8 mouse cellular contexts compared by ENCODE assay signal in genomic region chr14:122182220-122182619, GRCm38 (mm10). TPM values are rescaled to one million over a fixed set of nuclear protein-coding genes. Genes with fewer than 3 reads are reported as not detected.
DNase-seq lines count a peak whose midpoint lies in the region; ATAC-seq and TF ChIP-seq lines count a peak whose summit lies in the region.

No protein-coding gene starts in this region.

- H3K9ac ChIP-seq in heart, embryonic 13.5 days = peak overlapping the region; percentile 87
- H3K9ac ChIP-seq in hindbrain, embryonic 12.5 days = no peak overlapping the region

- peak overlapping the region; percentile 88 for H3K4me3 ChIP-seq in heart, embryonic 13.5 days
- peak overlapping the region; percentile 81 for H3K4me3 ChIP-seq in G1E (ENCODE audit: low read depth, low read length)
- H3K4me3 ChIP-seq in hindbrain, embryonic 12.5 days = 0 out of 2 replicates have a peak overlapping the region, but pooled peaks have one; percentile 68

- no peak for ATAC-seq in heart, embryonic 13.5 days (ENCODE audit: extremely low read depth, insufficient number of reproducible peaks, low FRiP score, low TSS enrichment)
- ATAC-seq in G1E (ENCODE audit: extremely low read depth, insufficient number of reproducible peaks, low FRiP score, poor library complexity, severe bottlenecking) = no peak
- ATAC-seq in hindbrain, embryonic 12.5 days (ENCODE audit: low FRiP score) = no peak
- peak; percentile 3; the same call in 1 of the 2 replicates for ATAC-seq in megakaryocyte progenitor cell, adult 5-6 weeks (replicated peaks; ENCODE audit: poor library complexity)

- TF ChIP-seq CTCF in G1E (IDR thresholded peaks at IDR 0.05; ENCODE audit: low read depth, low read length) = no peak

- 65% methylated on average over 6 of the region's 6 CpGs for WGBS in heart, embryonic 13.5 days
- 80% methylated on average over 6 of the region's 6 CpGs for WGBS in hindbrain, embryonic 12.5 days

- H3K27me3 ChIP-seq in heart, embryonic 13.5 days (replicated peaks) = no peaks in the 10 kb centered on the region
- H3K27me3 ChIP-seq in G1E (ENCODE audit: insufficient read depth, low read length) = peaks cover 4% of the 10 kb centered on the region; the same call in 1 of the 2 replicates
- no peaks in the 10 kb centered on the region for H3K27me3 ChIP-seq in hindbrain, embryonic 12.5 days

- peak overlapping the region; percentile 80 for H3K4me2 ChIP-seq in heart, embryonic 13.5 days
- 0 out of 2 replicates have a peak overlapping the region, but pooled peaks have one; percentile 66 for H3K4me2 ChIP-seq in hindbrain, embryonic 12.5 days (replicated peaks)

- H3K27ac ChIP-seq in heart, embryonic 13.5 days (replicated peaks) = no peak overlapping the region
- no peak overlapping the region for H3K27ac ChIP-seq in hindbrain, embryonic 12.5 days

- H3K36me3 ChIP-seq in heart, embryonic 13.5 days = no peaks in the 10 kb centered on the region
- H3K36me3 ChIP-seq in G1E (replicated peaks) = peaks cover 21% of the 10 kb centered on the region
- H3K36me3 ChIP-seq in hindbrain, embryonic 12.5 days = no peaks in the 10 kb centered on the region

- H3K9me3 ChIP-seq in heart, embryonic 13.5 days = no peaks in the 10 kb centered on the region
- peaks cover 12% of the 10 kb centered on the region for H3K9me3 ChIP-seq in G1E (replicated peaks)
- no peaks in the 10 kb centered on the region for H3K9me3 ChIP-seq in hindbrain, embryonic 12.5 days (replicated peaks)

- H3K4me1 ChIP-seq in heart, embryonic 13.5 days = peaks cover 32% of the 10 kb centered on the region
- peaks cover 50% of the 10 kb centered on the region for H3K4me1 ChIP-seq in G1E (ENCODE audit: insufficient read depth, low read depth, low read length)
- peaks cover 7% of the 10 kb centered on the region; the same call in 1 of the 2 replicates for H3K4me1 ChIP-seq in hindbrain, embryonic 12.5 days

- DNase-seq in heart, adult 18-20 months = no peak
- no peak for DNase-seq in G1E (ENCODE audit: low spot score)
- DNase-seq in cerebellum, postnatal 25 days = no peak
- no peak for DNase-seq in cerebellum, adult 8-10 months
- DNase-seq in spleen, adult 12 weeks (ENCODE audit: low spot score) = no peak

RNA-seq across cellular contexts. Expression of gene Clybl, which starts 0.7 kb away (rescaled TPM):
- polyA plus RNA-seq in heart, embryonic 13.5 days (2015; fragmentation: Nextera tagmentation; extraction: Ambion mirVana) = 68.2 and 75.2 TPM in 2 replicates
- total RNA-seq in heart, adult 18-20 months (2021) = 100 to 1,000 TPM; 131 to 137 TPM
- total RNA-seq in G1E (2014; fragmentation: Nextera tagmentation) = 263 and 301 TPM in 2 replicates
- 45.1 and 48.2 TPM in 2 replicates for total RNA-seq in G1E (2017)
- 38.7 and 44.6 TPM in 2 replicates for polyA plus RNA-seq in G1E (2012)
- 16.5 and 20.3 TPM in 2 replicates for polyA plus RNA-seq in hindbrain, embryonic 12.5 days (2016; fragmentation: Nextera tagmentation; extraction: Ambion mirVana)
- total RNA-seq in megakaryocyte progenitor cell, adult 5-6 weeks (2015) = 30.4 and 31.5 TPM in 2 replicates
- 6.8 and 8.5 TPM in 2 replicates for total RNA-seq in megakaryocyte progenitor cell, adult 5-6 weeks (2017)
